Mouse (Mus musculus) CD4-positive naive resting alpha-beta T cell, adult 76 days (primary cell): ENCODE measurements around the gene Arhgap42. TPM values are rescaled to one million over a fixed set of nuclear protein-coding genes. Genes with fewer than 3 reads are reported as not detected.

Experiments
- total RNA-seq: library from RNA; stranded (reverse); gene quantifications from one replicate; pipeline ENCODE4 v1.2.4, GENCODE M21; 2023

The Arhgap42 gene
- 0.09 TPM for total RNA-seq

GRCm38 (mm10) chr9:9238438-9239391 lies at the start of gene Arhgap42:
Arhgap42 (minus strand) TSS chr9:9239101.

GRCm38 (mm10) chr9:8971491-8971890 lies 267.4 kb downstream of the Arhgap42 start, which contains the start of gene Gm16485:
Gm16485 (plus strand) TSS chr9:8971791.

